Mouse (Mus musculus) kidney, adult 8-10 months (tissue): ENCODE results near the gene Mastl.
A peak's percentile ranks its signal among the peaks of the same experiment; 100 is the strongest.

Experiments
- DNase-seq, 2 experiments: peaks; one replicate each; pipeline ENCODE4 v3.0.0; 2022

Mastl gene

GRCm38 (mm10) chr2:23155777-23156607, at the start of gene Mastl, which contains the start of gene Yme1l1:
Gene Mastl, minus strand, starts transcription at chr2:23156024.
Gene Yme1l1, plus strand, starts transcription at chr2:23156369.
- DNase-seq, result peak; percentile 96 to 98

DNA sequence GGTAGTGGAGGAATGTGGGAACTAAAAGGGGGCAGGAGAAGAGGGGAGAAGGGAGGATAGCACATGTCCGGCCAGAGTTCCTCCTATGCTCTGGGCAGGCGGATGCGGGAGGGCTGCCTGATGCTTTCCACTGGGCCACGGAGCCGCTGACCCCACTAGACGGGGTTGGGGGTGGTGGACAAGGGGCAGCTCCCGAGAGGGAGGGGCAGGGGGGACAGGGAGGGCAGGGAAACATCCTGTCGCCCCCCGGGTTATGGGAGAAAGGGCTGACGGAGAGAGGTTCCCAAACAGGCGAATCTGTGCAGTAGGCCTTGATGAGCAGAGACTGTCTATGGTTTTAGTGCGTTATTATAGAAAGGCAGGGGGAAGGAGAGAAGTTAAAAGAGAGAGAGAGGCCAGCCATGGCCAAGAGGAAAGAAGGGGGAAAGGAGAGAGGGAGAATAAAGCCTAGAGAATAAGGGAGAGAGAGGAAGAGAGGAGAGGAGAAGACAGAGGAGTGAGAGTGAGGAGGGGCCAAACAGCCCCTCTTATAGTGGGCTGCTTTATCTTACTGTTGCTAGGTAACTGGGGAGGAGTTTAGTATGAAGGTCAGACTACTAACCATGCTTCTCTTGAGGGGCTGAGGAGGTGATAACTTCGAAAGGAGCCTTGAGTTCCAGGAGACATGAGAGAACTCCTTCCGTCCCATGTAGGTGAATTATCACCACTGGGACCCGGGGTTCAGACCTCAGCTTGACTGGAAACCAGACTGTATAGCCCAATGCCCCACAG, 47.3 kb upstream of the Mastl start:
- no peak for DNase-seq

DNA sequence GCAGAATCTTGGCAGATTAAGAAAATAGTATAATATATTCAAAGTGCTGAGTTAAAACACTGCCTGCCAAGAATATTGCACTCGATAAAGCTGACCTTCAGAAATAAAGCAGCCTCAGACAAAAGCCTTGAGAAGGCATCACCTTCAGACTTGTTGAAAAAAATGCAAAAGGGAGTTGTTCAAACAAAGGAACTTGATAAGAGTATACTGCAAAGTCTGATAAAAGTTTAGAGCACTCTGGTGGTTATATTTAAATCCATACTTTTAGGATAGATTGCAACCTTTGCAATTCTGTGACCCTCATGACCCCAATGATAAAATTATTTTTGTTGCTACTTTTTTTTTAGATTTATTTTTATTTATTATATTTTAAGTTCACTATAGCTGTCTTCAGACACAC, 45.2 kb upstream of the Mastl start:
- DNase-seq, result no peak

DNA sequence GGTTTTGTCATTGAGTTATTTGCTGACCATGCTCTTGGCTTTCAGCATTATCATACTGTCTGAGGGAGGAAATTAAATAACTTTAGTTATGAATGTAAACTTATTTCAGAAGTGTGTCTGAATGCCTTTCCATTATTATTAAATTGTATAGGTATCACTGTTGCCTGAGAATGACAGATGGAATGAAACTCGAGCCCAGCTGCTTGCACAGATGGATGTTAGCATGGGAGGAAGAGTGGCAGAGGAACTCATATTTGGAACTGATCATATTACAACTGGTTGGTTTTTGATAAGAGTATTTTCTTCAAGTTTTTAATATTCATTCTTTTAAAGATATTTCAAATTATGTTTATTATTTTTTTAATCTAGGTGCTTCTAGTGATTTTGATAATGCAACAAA, 38.5 kb upstream of the Mastl start:
- DNase-seq, result no peak

DNA sequence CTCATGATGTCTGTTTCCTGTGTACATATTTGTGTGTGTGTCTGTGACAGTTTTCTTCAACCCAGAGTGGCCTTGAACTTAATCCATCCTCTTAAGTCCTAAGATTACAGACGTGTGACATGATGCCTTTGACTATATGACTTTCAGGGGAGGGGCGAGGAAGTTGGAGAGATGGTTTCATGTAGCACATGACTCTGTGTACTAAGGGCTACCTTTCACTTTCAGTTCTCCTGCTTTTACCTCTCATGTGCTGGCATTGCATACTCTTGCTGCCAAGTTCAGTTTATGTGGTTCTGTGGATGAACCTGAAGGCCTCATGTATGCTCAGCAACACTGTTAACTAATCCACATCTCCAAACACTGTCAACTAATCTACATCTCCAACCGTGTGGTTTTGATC, 16.5 kb upstream of the Mastl start:
- DNase-seq, result no peak

- no peak for DNase-seq
Measured at GRCm38 (mm10) chr2:23156608-23157081, 821 bp upstream of the Mastl start.

- peak in 1 of 2 experiments; percentile 38 for DNase-seq
Measured at GRCm38 (mm10) chr2:23155199-23155621, 614 bp downstream of the Mastl start.

DNA sequence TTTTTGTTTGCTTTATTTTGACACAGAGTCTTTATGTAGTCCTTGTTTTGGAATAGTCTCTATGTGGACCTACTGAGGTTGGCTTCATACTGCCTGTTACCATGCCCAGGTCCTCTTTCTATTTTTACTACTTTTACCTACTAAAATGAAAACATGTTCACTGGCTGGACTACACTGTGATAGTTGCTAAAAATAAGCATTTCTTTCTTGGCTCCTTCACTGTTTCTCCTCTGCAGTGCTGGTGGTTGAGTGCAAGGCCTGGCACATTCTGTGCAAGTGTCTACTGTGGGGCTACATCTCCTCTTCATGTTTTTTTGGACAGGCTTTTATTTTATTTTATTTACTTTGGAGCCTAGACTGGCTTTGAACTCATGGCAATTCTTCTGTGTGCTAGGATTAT, 36.3 kb downstream of the Mastl start:
- no peak for DNase-seq

DNA sequence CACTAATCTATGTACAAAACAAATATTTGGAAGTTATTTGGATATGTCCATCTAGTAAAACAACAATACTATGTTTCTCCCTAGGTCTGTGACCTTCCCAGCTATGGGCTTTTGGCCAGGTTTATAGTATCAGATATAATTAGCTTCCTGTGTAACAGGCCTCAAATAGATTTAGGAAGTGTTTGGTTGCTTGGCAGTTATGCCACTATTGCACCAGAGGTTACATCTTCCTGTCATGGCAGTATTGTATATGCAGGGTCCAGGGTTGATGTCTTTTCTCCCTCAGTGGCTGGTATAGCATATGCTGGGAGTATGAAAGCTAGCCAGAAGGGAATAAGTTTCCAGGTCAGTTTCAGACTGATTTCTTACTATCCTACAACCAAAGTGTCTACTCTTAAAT, 53.6 kb downstream of the Mastl start:
- DNase-seq, result no peak

DNA sequence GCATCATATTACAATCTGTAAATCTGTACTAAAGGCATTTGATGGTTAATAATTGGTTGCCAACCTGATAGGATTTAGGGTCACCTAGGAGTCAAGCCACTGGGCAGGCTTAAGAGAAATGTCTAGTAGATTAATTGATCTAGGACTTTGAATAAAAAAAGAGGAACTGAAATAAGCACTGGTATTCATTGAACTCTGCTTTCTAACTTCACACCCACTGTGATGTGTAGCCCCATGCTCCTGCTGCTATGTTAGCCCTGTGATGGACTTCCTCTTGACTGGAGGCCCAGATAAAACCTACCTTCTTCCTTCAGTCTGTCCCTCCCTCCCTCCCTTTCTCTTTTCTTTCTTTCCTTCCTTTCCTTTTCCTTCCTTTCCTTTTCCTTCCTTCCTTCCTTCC, 58.8 kb downstream of the Mastl start:
- no peak for DNase-seq

GRCm38 (mm10) chr2:23092216-23092615, 63.6 kb downstream of the Mastl start:
- DNase-seq, result peak in 1 of 2 experiments; percentile 28

GRCm38 (mm10) chr2:23084540-23084939, 71.3 kb downstream of the Mastl start:
- no peak for DNase-seq

- DNase-seq, result peak in 1 of 2 experiments; percentile 16
Measured at GRCm38 (mm10) chr2:23078588-23078987, 77.2 kb downstream of the Mastl start.

DNA sequence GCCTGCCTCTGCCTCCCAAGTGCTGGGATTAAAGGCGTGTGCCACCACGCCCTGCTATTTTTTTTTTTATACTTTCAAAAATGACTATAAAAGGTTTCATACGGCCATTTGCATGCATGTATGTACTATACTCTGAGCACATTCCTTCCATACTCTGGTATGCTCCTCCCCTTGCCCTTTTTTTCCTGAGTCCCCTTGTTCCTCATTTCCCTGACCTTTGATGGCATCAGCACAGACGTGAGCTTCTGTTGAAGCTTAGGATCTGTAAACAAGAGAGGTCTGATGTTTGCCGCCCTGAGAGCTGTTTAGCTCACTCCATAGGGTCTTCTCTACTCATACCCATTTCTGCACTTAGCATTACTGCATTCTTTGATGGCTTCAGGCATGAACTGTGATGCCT, 78.1 kb downstream of the Mastl start:
- DNase-seq, result no peak

- DNase-seq, result no peak
Measured at GRCm38 (mm10) chr2:23076783-23077182, 79.0 kb downstream of the Mastl start.

DNA sequence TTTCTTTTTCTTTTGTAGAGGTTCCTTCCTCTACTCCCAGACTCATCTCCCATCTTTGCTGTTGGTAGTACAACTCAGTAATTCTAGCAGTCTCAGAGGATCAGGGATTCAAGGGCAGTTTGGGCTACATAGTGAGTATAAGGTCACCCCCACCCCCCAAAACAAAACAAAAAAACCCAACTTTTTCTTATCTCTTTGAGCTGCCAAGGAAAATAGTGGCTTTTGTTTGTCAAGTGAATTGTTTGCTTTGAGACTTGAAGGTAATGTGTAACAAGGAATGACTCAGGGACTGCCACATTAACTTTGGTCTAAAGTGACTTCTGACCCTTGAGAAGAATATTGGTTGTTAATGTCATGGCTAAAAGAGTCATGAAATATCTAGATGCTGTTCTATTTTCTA, 80.0 kb downstream of the Mastl start:
- DNase-seq, result no peak

DNA sequence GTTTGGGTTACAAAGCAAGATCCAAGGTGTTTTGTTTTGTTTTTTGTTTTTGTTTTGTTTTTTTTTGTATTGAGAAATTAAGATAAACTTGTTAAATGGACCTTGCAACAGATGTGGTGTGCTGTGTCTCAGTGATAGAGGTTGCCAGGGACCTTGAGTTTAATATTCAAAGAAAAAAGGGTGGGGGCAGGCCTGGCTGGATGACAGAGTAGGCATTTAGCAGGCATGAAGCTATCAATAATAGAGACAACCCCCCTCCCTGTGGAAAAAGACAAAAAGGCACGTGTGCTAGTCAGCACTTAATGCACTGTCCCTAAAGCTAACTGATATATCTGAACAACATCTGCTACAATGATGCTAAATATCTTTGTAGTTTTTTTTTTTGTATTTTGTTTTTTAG, 84.4 kb downstream of the Mastl start:
- DNase-seq, result no peak

GRCm38 (mm10) chr2:23070491-23070890, 85.3 kb downstream of the Mastl start:
- no peak for DNase-seq

- DNase-seq, result peak; percentile 94
Measured at GRCm38 (mm10) chr2:23068894-23069744, 86.7 kb downstream of the Mastl start.

GRCm38 (mm10) chr2:23068370-23068737, 87.5 kb downstream of the Mastl start:
- DNase-seq, result no peak

DNA sequence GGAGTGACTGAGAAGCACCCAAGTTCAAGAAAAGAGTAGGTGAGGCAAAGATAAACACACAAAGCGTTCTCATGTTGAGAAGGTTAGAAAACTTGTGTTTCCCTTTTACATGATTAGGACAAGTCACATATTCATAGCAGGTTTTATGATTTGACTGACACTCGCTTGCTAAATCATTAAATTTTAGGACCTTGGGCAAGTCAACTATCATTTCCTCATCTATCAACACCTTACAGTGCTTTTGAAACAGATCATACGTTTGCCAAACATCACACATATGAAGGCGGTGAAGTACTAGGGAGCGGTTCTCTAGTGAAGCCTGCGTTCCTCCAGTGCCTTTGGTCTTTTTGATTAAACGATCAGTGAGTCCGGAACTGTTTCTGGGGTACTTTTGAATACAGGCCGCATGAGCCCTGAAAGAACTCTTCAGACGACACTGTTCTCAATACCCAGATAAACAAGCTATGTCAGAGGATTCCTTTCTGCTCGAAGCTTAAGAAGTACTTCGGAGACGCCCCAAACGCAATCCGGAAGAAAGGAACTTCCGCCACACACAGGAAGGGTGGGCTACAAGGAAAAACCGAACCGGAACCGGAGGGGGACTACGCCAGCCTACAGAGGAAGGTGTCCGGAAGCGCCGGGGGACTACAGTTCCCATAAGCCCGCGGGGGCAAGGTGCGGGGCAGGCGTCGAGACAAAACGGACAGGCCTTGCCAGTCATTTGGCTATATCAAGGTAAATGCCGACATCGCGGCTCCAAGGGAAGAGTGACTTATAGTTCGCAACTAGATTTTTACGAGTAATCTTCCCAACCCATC, 88.1 kb downstream of the Mastl start, which contains the start of gene Acbd5:
TSS of gene Acbd5 (plus strand) at position 616 of the 818 bp plus-strand sequence.
- peak; percentile 96 to 97 for DNase-seq
